Mouse (Mus musculus) NIH3T3 (cell line): ENCODE measurements at regions not wholly inside any gene's neighbourhood (a gene's known extent, or its start where the extent isn't known, plus 50 kb on each side); places are given as distances from the start of the nearest gene placed in this dataset.

Experiments
- DNase-seq: peaks from one replicate; pipeline ENCODE4 v3.0.0-alpha.2; 2012; ENCODE audit warnings: low read depth

- no peak for DNase-seq
Observed at GRCm38 (mm10) chr8:34486433-34487096, 375.0 kb upstream of the Gm10131 start.

GRCm38 (mm10) chr8:34485905-34486304 lies 374.4 kb upstream of the Gm10131 start:
- no peak for DNase-seq

- no peak for DNase-seq
Observed at GRCm38 (mm10) chr8:34485346-34485745, 373.8 kb upstream of the Gm10131 start.

- peak; percentile 86 for DNase-seq
Observed at GRCm38 (mm10) chr8:34484551-34485335, 373.2 kb upstream of the Gm10131 start.

- no peak for DNase-seq
Observed at GRCm38 (mm10) chr8:34483212-34483611, 371.7 kb upstream of the Gm10131 start.

DNA sequence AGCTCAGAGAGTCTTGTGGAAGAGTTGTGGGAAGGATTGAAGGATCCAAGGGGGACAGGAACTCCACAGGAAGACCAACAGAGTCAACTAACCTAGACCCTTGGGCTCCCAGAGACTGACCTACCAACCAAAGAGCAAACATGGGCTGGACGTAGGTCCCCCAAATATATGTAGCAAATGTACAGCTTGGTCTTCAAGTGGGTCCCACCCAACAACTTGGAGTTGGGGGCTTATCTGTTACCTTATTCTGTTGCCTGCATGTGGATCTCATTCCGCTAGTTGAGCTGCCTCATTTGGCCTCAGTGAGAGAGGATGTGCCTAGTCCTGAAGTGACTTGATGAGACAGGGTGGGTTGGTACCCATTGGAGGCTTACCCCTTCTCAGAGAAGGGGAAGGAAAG lies 371.1 kb upstream of the Gm10131 start:
- no peak for DNase-seq

DNA sequence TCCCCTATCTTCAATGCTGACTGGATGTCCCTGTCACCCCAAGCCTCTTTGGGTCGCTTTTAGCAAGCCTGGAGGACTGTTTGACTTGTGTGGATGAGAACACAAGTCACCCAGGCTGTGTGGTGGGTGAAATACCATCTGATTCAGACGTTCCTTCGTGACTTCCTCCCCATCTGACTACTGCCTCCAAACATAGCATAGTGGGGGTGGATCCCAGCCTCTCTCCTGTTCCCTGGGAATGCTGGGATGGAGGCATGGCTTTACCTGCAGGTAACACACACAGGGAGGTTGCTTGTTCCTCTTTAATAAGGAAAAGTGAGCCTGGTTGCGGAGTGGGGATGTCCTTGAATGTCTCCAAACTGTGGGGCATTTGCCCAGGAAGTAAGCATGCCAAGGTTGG lies 369.0 kb upstream of the Gm10131 start:
- no peak for DNase-seq

DNA sequence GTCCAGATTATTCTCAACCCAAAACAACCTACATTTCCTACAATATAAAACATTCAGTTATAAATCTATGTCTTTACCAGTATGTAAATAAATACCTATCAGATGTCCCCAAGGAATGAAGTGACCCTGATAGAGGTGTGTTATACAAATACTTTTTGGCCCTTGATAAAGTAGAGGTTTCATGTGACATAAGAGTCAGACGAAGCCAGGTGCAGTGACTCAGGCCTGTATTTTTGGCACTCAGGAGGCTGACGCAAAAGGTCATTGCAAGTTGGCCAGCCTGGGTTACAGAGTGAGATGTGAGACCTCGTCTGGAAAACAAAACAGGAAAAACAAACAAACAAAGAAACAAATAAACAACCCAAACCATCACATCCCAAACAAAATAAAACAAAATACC lies 367.4 kb upstream of the Gm10131 start:
- no peak for DNase-seq

GRCm38 (mm10) chr8:34478465-34478864 lies 366.9 kb upstream of the Gm10131 start:
- DNase-seq = no peak

DNA sequence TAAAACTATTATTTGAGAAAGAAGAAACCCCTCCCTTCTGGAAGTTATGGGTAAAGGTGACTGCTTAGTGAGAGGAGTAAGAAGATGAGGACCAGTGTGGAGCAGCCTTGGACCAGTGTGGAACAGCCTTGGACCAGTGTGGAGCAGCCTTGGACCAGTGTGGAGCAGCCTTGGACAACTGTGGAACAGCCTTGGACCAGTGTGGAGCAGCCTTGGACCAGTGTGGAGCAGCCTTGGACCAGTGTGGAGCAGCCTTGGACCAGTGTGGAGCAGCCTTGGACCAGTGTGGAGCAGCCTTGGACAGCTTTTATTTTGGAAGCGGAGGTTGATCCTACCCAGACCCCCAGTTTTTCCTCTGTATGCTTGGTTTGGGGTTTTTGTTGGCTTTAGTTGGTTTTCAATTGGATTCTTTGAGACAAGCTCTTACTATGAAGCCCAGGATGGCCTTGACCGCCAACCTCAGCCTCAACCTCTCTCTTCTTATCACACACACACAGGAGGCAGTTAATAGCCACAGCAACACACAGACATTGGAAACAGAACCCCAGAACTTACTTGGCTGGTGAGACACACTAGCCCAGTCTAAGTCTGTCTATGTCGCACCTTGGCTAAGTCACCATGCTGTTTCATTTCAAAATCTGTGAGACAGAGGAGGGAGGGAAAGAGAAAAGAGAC lies 364.7 kb upstream of the Gm10131 start:
- no peak for DNase-seq

DNA sequence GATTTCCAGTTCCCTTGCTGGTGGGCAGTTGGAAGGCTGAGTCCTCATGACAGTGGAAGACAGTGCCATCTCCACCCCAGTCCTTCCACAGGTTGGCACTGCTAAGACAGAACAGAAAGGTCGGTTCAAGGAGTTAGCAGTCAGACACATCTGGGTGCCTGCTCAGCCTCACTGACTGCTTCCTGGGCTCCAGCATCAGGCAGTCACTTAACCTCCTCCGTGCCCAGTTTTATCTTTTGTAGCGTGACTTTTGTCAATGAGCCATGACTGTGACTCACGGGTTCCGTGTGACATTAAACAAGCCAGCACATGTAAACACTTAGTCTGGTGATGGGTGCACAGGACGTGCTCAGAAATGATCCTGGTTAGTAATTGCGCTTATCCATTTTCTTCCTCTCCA lies 363.1 kb upstream of the Gm10131 start:
- no peak for DNase-seq

DNA sequence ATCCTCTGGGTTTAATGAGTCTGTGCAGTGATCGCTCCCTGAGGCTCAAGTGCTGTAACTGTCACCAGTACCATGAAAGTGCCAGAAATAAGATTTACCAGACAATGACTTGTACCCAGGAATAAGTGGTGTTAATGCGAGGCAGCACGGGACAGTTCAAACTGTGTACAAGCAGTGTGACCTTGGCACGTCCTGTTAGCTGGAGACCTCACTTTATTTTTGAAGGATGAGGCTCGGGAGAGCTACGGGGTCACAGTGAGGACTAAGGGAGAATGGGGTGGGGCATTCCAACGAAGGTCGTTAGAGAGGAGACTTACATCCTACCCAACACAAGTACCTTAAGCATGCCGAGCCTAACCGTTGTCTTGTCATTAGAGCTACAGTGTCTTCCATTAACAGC lies 362.2 kb upstream of the Gm10131 start:
- DNase-seq = no peak

- DNase-seq = no peak
Observed at GRCm38 (mm10) chr8:34473301-34473700, 361.8 kb upstream of the Gm10131 start.

GRCm38 (mm10) chr8:34472846-34473245 lies 361.3 kb upstream of the Gm10131 start:
- DNase-seq = no peak

- DNase-seq = no peak
Observed at GRCm38 (mm10) chr8:34472434-34472833, 360.9 kb upstream of the Gm10131 start.

DNA sequence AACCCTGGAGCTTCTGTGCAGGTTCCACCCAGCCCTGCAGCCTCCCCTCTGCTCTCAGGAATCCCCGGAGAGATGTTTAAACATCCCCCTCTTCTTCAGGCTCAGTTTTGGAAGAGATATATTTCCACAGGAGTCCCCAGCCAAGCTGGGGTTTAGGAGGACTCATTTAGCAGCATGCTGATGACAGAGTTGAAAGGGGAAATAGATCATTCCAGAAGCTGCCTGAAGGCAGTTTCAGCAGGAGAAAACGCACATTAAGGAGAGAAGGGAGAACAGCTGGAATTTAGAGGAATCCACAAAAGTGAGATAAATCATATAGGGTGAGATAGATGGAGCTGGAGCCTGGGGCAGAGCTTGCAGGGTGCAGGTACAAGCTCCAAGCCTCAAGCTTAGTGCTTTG lies 357.6 kb upstream of the Gm10131 start:
- peak; percentile 54 for DNase-seq

- DNase-seq = peak; percentile 10
Observed at GRCm38 (mm10) chr8:34466786-34467364, 355.3 kb upstream of the Gm10131 start.

DNA sequence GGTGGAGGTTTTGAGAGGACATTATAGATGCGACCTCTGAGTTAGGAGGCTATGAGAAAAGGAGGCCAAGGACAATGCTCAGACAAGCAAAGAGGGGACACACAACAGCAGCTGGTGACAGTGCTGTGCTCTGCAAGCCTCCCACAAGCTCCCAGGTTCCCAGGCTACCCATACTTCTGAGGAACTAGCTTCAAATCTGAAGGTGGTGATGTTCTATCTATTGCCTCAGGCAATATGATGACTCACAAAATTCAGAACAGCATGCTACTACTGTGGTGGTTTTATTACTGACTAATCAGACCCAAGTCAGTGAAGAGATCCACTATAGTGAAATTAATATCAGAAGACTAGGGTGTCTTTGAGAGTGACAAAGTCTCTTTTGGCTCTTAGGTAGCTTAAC lies 353.9 kb upstream of the Gm10131 start:
- DNase-seq = peak; percentile 16

- no peak for DNase-seq
Observed at GRCm38 (mm10) chr8:34462262-34462661, 350.7 kb upstream of the Gm10131 start.

DNA sequence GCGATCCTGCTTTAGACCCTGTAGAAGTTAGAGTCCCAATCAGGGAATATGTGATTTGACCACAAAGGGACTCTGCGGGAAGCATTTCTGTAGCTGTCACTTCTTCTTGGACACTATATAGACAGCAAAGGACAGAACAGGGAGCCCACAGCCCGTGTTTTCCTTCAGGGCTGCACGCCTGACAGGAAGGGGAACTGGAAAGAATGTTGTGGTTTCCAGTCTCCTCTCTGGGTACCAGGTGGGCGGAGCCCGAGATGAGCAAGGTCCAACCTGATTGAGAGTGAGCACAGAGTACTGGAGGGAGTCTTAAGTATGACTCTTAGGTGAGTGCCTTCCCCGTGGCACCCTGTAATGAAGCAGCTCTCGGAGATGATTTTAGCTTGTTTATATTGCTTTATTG lies 346.8 kb upstream of the Gm10131 start:
- no peak for DNase-seq

GRCm38 (mm10) chr8:34456543-34456942 lies 345.0 kb upstream of the Gm10131 start:
- DNase-seq = peak; percentile 86

DNA sequence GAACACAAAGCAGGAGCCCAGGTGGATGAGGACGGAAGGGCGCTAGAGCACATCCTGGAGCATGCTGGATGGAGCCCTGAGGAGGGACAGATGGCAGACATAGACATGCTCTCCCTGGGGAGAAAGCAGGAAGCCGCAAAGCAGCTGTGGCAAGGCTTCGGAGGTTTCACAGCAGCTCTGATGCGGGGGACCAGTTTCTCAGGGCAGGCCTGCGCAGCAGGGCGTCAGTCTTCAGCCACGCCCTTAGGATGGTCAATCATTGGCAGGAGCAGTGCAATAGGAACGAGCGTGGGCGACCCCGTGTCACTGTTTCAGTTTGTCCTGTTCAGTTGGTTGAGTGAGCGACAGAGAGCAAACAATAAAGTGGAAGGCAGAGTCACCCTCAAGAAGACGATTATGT lies 343.8 kb upstream of the Gm10131 start:
- no peak for DNase-seq

GRCm38 (mm10) chr8:34452811-34453210 lies 341.3 kb upstream of the Gm10131 start:
- DNase-seq = no peak
